Mouse (Mus musculus): ENCODE measurements around the gene Slc44a1. TPM values are rescaled to one million over a fixed set of nuclear protein-coding genes. Genes with fewer than 3 reads are reported as not detected.

Gene Slc44a1
- total RNA-seq, 2 experiments from 2014 or later, result 16.2 to 18.6 TPM

GRCm38 (mm10) chr4:53537101-53537500 is 96.9 kb downstream of the Slc44a1 start:
- no peak for DNase-seq

DNA sequence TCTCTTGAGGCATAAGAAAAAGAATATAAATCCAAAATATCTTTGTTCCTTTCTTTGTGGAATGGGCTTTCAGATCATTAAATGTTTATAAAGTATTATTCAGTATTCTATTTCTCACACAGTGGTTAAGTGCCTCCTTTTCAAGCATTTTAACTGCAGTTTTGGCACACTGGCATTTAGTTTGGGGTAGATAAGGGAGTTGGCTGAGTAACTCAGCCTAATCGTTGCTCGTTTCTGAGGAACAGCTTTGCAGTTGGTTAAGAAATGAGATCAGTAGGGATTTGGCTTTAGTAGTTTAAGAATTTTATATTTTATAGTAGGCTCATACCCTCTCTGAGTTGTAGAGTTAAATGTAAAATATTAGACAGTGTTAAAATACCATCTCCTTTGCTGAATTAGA is 97.3 kb downstream of the Slc44a1 start:
- DNase-seq, result no peak

- DNase-seq, result no peak
Measured at GRCm38 (mm10) chr4:53538600-53538999, 98.4 kb downstream of the Slc44a1 start.

DNA sequence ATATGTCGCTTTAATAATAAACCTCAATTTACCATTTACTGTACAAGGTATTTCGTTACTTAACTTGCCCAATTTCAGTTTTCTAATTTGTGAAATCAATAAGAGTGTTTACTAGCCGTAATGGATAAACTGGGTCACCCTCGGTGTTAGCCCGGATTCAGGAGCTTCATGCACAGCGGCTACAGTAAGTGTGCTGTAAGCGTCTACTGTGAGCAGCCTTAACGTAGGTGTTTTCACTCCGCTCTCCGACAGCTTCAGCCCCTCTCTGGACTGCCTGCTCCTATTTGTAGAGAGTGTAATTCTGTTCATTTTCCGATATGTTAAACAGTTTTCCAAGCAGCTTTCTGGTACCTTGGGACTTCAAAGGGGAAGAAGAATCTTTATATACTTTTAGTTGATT is 99.7 kb downstream of the Slc44a1 start:
- no peak for DNase-seq

GRCm38 (mm10) chr4:53543421-53543820 is 103.2 kb downstream of the Slc44a1 start:
- DNase-seq, result no peak

DNA sequence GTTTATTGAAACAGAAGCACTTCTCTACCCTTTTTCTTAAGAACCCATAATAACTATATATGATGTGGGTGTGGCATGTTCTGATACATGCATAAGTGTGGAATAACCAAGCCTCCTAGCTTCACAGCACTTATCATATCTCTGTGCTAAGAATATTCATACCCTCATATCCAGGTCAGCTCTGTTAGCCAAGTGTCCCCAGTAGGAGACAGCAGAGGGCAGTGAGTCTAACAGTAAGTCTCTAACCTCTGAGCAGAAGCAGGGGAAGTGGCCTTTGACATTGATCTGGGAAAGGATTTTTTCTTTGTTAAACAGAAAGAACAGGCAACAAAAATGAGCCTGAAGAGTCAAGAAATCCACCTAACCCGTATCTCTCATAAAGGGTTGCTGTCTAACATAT is 104.7 kb downstream of the Slc44a1 start:
- no peak for DNase-seq

GRCm38 (mm10) chr4:53547381-53547780 is 107.2 kb downstream of the Slc44a1 start:
- no peak for DNase-seq

GRCm38 (mm10) chr4:53549375-53549774 is 109.2 kb downstream of the Slc44a1 start:
- DNase-seq, result no peak

DNA sequence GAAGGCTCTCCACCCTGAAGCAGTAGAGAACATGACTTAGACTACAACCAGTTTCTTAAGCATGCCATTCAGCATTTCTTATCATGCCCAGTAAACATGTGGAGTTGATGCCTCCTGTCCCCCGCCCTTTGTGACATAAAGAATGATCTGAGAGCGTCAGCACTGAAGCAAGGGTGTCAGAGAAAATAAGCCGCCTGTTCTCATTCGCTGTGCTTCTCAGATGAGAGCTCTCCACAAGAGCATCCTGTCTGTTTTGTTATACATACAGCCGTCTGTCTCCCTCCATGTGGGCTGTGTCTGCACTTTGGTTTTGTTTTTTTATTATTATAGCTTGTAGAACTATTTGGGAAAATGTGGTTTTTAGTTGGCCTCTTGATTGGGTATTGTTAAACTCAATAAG is 124.4 kb downstream of the Slc44a1 start:
- DNase-seq, result no peak

DNA sequence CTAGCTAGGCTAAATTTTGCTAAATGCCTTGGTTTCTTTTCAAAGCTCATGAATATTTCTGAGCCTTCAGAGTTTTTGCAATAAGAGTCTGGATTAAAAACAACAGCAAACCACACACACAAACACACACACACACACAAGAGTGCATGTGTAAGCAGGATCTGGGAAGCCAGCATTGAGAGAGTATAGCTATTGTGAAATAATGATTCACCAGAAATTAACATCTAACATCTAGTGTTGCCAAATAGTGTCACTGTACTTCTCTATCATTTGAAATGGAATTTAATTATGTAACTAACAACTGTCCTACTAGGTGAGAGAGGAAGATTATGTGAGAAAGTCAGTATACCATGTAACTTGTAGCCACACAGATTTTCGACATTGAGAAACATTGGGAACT is 126.9 kb downstream of the Slc44a1 start:
- DNase-seq, result no peak

- DNase-seq, result no peak
Measured at GRCm38 (mm10) chr4:53575558-53575957, 135.3 kb downstream of the Slc44a1 start.

GRCm38 (mm10) chr4:53587676-53588075 is 147.5 kb downstream of the Slc44a1 start:
- no peak for DNase-seq

GRCm38 (mm10) chr4:53588936-53589335 is 148.7 kb downstream of the Slc44a1 start:
- DNase-seq, result no peak

GRCm38 (mm10) chr4:53589466-53589865 is 149.3 kb downstream of the Slc44a1 start:
- no peak for DNase-seq

DNA sequence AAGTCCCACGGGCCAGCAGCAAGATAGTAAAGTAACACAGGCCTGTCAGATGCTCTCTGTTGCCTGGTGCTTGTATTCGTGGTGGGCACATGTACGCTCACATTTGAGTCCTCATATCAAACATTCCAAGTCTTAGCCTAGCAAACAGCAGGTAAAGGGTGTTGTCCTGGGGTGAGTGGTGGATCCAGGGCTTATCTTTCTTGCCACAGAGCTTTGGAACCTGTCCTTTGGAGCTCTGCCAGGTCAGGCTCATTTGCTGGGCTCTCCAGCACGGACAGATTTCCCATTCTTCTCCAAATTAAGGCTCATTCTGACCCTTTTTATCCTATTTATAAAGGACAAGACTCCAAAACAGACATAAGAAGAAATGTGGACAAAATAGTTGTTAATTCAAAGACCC is 149.9 kb downstream of the Slc44a1 start:
- DNase-seq, result no peak

- DNase-seq, result no peak
Measured at GRCm38 (mm10) chr4:53590691-53591447, 150.7 kb downstream of the Slc44a1 start.

GRCm38 (mm10) chr4:53591536-53591935 is 151.3 kb downstream of the Slc44a1 start:
- no peak for DNase-seq

DNA sequence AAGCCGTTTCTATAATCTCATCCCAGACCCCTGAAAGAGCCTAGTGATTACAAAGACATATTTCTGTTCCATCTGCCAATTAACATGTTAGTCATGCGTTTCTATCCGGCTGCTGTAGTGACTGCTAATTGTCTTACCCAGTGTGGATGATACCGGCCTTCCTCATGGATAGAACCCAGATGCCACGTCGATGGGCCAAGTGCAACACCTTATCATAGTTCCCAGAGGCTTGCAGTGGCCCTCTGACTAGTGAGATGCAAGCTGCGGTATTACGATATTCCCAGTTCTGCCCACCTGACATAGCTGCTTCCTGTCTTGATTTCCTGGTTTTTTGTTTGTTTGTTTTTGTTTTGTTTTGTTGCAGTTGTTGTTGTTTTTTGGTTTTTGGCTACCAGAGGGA is 151.7 kb downstream of the Slc44a1 start:
- DNase-seq, result no peak

- DNase-seq, result peak; percentile 44
Measured at GRCm38 (mm10) chr4:53592386-53592785, 152.2 kb downstream of the Slc44a1 start.

DNA sequence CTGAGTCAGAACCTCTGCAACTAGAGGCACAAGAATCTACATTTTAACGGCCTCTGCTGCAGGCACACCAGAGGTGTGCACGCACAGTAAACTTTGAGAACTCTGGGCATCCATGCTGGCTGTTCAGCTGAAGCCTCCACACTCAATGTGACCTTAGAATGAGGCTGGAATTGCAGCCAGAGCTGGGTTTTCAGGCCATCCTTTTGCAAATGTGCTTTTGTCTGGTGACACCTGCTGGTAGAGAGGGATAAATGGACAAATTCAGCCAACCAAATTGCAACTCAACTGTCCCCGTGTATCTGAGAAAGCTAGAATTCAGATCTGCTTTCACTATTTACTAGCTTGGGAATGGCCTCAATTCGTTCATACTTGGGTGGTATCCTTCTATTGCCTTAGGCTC is 154.0 kb downstream of the Slc44a1 start:
- DNase-seq, result peak; percentile 49

DNA sequence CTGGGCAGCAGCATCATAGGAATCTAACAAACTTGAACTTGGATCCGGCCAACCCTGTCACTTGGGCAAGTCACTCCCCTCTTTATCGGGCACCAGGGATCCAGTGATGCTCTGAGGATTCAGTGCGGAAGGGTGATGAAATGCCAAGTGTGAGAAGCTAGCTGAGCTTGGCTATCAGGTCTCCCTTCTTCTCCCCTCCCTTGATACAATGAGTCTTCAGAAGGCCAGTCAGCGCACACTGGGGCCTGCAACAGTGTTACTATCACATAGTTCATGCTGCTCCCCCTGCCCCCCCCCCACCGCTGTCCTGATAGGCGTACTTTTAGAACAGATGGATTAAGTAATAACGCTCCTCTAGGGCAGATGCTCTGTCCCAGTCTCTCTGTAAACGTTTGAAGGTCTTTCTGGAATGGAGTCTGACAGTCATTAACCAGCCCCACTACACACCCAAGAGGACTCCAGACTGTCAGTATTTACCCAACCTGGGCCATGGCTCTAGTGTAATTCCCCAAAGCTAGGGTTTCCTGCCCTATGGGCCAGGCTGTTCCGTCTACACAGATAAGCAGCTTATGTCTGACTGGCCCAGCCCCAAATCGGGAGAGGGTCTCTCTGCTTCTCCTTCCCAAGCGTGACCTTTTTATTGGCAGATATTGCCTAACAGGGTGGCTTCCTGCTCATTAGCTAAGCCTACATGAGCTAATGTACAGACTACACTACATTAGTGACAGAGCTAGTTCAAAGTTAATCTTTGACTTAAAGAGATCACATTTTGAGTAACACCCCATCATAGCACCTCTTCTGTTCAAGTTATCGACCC is 155.2 kb downstream of the Slc44a1 start:
- no peak for DNase-seq

GRCm38 (mm10) chr4:53596063-53596895 is 156.1 kb downstream of the Slc44a1 start:
- DNase-seq, result no peak

- DNase-seq, result no peak
Measured at GRCm38 (mm10) chr4:53600462-53600861, 160.2 kb downstream of the Slc44a1 start.

Measured in gastrocnemius, postnatal 25 days (tissue).